Mouse (Mus musculus) adrenal gland, adult 18-20 months (tissue): ENCODE results near the gene Gm3417. TPM values are rescaled to one million over a fixed set of nuclear protein-coding genes. Genes with fewer than 3 reads are reported as not detected.

ENCODE experiments used
- total RNA-seq, 2 experiments: library from RNA; stranded (reverse); gene quantifications; 1 replicate in 1 of 2; 2 replicates in 1 of 2; pipeline ENCODE4 v1.2.3; 2021

Gm3417 gene
- total RNA-seq, 2 experiments from 2014 or later, result not detected

Other genes with a start within 250 kb of the Gm3417 start
- 1 to 10 TPM; 1.9 to 3.5 TPM for gene Wdr27, start 35.6 kb downstream of the Gm3417 start, total RNA-seq
- gene 1600012H06Rik, start 35.6 kb downstream of the Gm3417 start, total RNA-seq, result 10 to 100 TPM; 23.8 to 34.6 TPM
- 10 to 100 TPM; 39.0 to 57.3 TPM for gene Phf10, start 17.5 kb downstream of the Gm3417 start, total RNA-seq
- 1 to 10 TPM; 5.0 to 5.4 TPM for gene 9030025P20Rik, start 322 bp downstream of the Gm3417 start, total RNA-seq
- gene Gm3435, start 31.4 kb upstream of the Gm3417 start, total RNA-seq, result 1 to 10 TPM; 2.6 to 5.0 TPM
- gene Ermard, start 62.4 kb upstream of the Gm3417 start, total RNA-seq, result 10 to 100 TPM; 40.0 to 48.1 TPM
- gene Tcte3, start 62.7 kb upstream of the Gm3417 start, total RNA-seq, result 1 to 10 TPM in 1 of 2 experiments, under 1 TPM in 1; 0.99 to 2.6 TPM
- 1 to 10 TPM; 5.4 to 5.6 TPM for gene Gm3448, start 62.7 kb upstream of the Gm3417 start, total RNA-seq